Mouse (Mus musculus) B cell, adult 2 months (primary cell): ENCODE results near the gene Klf16.

ENCODE experiments used
- DNase-seq, 2 experiments: peaks; one replicate each; pipeline ENCODE4 v3.0.0; 2022

Gene Klf16

DNA sequence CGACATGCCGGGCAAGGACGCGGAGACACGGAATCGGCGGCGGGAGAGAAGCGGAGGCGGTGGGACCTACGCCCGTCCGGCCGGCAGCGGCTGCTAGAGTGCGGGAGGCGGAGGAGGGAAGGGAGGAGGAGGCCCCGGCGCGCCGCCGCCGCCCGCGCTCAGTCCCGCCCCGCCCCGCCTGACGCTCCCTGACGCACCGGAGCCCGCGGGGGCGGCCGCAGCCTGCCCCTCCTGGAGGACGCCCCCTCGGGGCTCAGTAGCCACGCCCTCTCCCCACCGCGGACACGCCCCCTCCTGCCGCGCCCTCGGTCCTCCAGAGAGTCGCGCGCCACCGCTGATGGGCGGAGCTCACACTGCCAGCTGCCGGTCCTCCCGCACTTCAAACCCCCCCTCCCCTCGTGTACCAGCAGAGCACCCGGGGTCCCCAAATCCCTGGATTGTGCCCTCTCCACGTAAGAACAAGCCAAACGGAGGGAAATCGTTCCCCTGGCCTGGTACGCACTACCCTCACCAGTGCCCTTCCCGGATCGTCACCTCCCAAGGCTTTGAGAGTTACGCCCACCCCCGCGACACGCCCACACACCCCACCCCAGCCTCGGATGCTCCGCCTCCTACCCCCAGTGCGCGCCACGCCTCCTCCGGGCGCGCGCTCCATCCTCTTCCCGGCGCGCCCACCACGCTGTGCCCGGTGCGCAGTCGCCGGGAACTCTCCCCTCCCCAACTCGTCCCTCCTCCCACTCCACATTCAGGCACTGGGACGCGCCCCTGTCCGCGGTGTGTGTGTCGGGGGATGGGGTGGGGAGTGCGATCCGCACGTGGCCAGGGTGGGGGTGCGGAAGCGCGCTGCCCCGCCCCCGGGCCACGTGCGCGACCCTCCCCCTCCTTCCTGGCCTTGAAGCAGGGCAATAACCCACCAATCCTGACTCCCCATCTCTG is at the start of gene Klf16:
Klf16 (minus strand) TSS at position 127 of the 936 bp plus-strand sequence.
- peak; percentile 99 to 100 for DNase-seq

DNA sequence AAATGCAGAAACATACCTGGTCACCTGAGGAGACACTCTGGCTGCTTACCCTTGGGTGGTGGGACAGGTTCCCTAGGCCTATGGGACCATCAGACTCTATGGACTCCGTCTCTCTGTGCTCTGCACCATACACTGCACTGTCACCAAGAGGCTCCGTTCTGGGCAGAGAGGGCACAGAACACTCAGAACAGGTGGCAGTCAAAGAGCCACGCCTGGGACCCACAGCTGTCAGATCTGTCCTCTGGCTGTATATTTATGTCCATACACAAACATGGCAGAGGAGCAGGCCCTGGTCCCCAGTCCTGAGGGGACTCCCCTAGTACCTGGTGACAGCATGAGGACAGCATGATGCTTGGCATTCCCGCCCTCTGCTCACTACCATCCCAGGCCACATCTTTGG is 48.6 kb upstream of the Klf16 start:
- no peak for DNase-seq

- DNase-seq, result peak; percentile 77 to 81
These were observed 46.5 kb upstream of the Klf16 start for GRCm38 (mm10) chr10:80623457-80624191.

DNA sequence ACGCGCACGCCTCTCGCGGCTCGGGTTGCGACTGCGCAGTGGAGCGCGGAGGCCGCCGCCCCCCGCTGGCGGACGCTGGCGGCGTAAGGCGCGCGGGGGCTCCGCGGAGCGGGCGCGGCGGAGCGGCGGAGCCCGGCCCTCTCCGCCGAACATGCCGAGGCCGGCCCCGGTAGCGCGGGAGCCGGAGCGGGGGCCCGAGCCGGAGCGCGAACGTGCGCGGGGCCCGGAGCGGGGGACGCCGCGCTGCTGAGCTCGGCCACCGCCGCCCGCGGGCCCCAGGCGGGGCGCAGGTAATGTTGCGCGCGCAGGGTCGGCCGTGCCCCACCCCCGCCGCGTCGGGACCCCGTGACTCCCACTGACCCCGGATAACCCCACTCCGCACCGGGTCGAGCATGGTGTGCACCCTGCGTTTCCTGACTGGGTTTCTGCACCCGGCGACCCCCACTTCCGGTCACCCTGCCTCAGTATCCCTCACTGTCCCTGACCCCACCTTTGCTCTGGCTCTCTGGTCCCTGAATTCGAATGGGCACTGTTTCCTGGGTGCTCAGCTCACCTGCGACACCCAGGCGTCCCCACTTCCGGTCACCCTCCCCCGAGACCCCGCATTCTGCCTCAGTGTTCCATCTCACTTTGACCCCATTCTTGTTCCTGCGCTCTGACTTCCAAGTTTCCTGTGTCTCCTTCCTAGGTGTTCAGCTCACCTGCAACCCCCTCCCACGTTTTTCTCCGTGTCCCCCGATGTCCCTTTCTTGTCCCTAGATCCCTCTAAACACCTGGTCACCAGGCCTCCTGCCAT is 45.7 kb upstream of the Klf16 start, which contains the start of gene Csnk1g2:
Csnk1g2 (plus strand) TSS at position 178 of the 796 bp plus-strand sequence.
- DNase-seq, result peak in 1 of 2 experiments; percentile 79

- peak; percentile 100 for DNase-seq
These were observed 45.0 kb upstream of the Klf16 start for GRCm38 (mm10) chr10:80621940-80622660.

- DNase-seq, result no peak
These were observed 44.5 kb upstream of the Klf16 start for GRCm38 (mm10) chr10:80621690-80621939.

DNA sequence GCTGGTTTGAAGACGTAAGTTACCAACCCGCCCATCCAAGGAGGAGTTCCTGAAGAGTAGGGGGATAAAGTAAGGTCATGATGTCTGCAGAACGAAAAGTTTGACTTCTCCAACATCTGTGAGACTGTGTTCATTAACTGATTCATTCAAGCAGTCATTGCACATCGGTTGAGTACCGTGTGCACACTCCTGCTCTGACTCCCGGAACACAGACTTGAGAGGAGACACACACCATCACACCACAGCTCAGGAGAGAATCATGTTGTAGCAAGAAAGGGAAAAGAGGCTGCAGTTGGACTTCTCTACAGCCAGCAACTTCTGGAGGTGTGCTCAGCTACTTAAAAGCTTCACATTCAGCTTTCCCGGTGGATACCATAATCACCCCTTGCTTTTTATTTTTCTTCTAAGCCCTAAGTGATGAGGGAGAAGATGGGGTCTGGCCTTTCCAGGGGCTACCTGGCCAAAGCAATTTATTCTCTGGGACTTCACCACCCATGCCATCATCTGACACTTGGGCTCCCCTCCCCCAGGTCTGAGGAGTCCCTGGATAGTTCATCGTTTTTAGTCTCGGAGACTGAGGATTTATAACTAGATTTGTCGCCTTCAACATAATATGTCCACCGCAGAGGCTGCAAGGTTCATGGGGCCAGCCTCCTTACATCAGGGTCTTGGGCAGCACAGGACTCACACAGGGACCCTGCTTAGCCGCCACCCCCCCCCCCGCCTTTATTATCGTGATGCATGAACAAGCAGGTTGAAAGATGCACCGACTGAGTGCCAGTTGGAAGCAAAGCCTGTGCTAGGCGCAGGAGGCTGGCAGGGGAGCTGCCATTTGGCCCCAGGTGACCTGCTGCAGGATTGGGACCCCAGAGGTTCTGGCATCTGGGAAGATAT is 43.9 kb upstream of the Klf16 start:
- DNase-seq, result peak; percentile 45 to 48

DNA sequence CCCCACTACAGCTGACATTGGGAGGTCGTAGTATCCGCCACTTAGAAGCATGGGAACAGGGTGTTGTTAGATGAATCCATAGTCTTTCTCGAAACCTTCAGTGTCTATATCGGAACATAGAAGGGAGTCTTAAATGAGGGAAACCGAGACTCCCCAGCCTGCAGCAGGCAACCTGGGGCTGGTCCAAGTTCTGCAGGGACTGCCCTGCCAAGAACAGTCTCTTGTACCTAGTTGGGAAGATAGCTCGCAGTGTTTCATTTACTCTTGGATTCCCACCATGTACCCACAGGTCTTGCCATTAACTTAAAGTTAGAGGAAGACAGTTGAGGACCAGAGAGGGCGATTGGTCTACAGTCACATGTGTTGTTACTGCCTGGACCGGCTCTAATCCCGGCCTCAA is 43.2 kb upstream of the Klf16 start:
- no peak for DNase-seq

DNA sequence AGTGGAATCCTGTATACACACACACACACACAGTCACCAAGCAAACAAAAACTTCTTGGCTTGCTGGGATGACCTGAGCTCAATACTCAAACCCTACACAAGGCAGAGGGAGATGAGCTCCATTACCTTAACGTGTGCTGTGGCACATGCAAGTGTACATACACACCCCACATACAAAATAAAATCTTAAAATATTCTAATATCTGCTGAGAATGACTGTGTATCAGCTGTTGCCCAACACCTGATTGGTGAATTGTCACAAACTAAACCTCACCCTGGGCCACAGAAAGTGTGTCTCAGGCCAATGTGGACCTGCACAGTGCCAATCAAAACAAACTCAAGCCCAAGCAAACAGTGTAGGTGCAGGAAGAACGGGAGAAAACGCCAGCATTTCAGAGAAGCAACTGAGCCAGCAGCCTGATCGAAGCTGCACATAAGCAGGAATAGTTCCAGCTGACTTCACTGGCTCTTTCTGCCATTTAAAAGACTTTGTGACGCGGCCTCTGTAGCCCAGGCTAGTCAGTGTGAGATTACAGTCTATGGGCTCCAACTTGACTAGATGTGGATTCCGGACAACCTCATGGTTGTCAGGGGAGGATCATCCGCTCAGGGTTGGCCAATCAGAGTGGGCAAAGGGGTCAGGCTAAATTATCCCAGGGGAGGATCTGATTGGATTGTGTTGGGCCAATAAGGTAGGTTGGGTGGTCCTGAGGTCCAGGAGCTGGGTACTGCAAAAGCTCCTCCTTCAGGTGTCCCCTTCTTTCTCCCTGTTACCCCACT is 42.5 kb upstream of the Klf16 start:
- DNase-seq, result no peak

DNA sequence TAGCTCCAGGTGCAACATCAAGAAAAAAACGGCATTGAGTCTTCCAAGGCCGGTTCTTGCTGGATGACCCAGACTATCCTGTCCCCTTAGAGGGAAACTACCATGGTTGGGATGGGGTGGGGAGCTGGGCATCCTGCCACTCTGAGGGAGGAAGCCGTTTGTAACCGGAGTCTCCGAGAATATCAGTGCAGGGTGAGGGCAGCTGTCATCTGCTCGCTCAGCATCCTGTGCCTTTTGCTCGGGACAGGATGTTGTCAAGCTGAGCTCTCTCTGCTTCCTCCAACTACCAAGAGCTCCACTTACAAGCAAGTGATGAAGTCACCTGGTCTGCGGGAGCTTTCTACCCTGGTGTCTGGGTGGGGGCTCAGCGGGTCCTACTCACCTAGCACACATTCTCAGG is 41.1 kb upstream of the Klf16 start:
- peak; percentile 67 to 68 for DNase-seq

GRCm38 (mm10) chr10:80614351-80614750 is 37.2 kb upstream of the Klf16 start:
- DNase-seq, result no peak

- DNase-seq, result no peak
These were observed 36.7 kb upstream of the Klf16 start for GRCm38 (mm10) chr10:80613821-80614220.

DNA sequence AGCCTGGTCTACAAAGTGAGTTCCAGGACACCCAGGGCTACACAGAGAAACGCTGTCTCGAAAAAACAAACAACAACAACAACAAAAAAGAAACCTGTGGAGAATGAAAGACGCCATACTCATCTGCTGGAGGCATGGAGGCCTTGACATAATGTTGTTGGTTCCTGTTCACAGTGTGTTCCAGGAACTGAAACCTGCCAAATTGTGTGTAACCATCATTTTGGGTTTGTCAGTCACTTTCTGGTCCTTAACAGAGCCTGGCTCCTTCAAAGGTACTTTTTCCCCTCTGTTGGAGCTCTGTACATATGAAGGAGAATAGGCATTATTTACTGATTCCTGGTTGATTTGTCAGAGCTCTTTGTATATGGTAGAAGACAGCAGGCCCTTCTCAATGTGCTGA is 34.8 kb upstream of the Klf16 start:
- DNase-seq, result peak in 1 of 2 experiments; percentile 31

GRCm38 (mm10) chr10:80611024-80611423 is 33.9 kb upstream of the Klf16 start:
- DNase-seq, result peak; percentile 78

DNA sequence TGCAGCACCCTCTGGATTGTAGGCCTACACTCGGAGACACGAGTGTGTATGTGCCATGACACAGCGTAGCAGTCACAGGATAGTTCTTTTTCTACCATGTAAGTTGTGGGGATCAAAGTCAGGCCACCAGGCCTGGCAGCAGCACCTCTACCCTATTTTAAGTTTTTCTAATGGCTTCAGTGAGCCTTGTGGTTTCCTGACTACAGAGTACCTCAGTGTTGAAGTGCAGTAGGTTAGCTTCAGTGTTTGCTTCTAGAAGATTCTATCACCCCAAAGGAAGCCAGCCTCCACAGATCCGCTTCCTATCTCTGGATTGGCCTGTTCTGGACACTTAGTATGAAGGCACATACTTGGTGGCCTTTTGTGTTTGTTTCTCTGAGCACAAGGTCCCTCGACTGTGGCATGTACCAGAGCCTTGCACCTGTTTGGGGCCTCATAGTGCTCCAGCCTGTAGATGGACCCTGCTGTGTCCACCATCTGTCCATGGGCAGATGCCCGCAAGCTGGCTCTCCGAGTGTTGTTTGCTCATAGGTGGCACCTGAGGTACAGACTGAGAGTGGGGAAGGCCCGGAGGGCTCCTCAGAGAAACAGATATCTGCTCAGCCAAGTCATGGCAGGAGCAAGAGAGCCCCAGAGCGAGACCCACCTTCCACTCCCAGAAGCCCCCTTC is 33.1 kb upstream of the Klf16 start:
- no peak for DNase-seq

GRCm38 (mm10) chr10:80609269-80609924 is 32.3 kb upstream of the Klf16 start:
- no peak for DNase-seq

DNA sequence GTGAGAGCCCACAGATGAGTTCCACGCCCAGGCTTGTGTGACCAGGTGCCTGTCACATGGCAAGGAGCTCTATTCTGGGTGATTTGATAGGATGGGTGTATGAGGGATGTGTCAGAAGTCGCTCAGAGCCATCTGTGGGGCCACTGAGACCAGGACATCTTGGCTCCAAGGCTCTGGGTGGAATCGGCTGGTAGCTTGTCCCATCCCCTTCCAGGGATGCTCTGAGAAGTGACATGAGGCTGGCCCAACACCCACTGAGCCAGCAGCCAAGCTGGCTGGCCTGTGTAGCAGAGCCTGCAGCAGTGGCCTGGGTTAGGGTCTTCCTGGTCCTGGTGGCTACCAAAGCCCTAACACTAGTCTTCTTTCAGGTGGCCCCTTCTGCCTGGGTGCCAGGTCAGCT is 31.3 kb upstream of the Klf16 start:
- DNase-seq, result no peak

DNA sequence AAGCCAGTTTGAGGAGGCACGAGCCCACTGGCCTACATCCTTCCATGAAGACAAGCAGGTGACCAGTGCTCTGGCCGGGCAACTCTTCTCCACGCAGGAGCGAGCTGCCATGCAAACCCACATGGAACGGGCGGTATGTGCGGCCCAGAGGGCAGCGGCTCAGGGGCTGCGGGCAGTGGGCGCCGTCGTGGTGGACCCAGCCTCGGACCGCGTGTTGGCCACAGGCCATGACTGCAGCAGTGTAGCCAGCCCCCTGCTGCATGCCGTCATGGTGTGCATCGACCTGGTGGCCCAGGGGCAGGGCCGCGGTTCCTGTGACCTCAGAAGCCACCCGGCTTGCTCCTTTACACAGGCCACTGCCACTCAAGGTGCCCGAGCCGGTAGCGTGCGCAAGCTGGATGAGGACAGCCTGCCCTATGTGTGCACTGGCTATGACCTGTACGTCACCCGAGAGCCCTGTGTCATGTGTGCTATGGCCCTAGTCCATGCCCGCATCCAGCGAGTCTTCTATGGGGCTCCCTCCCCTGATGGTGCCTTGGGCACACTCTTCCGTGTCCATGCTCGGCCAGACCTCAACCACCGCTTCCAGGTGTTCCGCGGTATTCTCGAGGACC is 29.7 kb upstream of the Klf16 start:
- DNase-seq, result no peak

GRCm38 (mm10) chr10:80606306-80606705 is 29.2 kb upstream of the Klf16 start:
- no peak for DNase-seq
